Comparison of ENCODE assay signal across 19 mouse cellular contexts in the genomic region with DNA sequence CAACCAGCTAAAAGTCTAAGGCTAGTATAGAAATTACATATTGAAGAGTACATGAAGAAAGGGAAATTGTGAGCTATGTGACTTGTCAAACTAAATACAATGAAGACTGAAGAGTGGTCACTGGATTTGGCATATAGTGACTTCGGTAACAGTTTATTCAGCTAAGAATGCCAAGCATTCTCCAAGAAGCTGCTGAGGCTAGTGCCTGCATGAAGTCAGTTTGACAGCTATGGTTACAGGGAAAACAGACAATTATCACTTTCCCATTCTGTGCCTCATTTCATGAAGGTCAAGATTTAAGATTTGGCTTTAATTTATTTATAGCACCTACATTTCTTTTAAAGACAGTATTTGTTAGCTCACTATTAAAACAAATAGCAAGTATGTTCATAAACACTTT.
DNase-seq lines count a peak whose midpoint lies in the region; ATAC-seq and TF ChIP-seq lines count a peak whose summit lies in the region.
"Had no signal": no experiment of that assay in that cellular context is flagged by ENCODE, and none has a peak within 500 bp of the region (broad histone marks: within the 10 kb centered on the region; RNA-seq: fewer than 3 reads in every experiment).

No protein-coding gene starts in this region.

- H3K27ac ChIP-seq in layer of hippocampus, adult 2 months = peak overlapping the region; percentile 90
- H3K27ac ChIP-seq: embryonic facial prominence, embryonic 12.5 days; hindbrain, embryonic 10.5 days; intestine, embryonic 15.5 days; liver, embryonic 14.5 days; macrophage; stomach, embryonic 15.5 days had no signal

- H3K4me3 ChIP-seq in layer of hippocampus, adult 2 months = no peak overlapping the region
- H3K4me3 ChIP-seq: embryonic facial prominence, embryonic 12.5 days; hindbrain, embryonic 10.5 days; intestine, embryonic 15.5 days; neural tube, embryonic 13.5 days; stomach, embryonic 15.5 days had no signal

- DNase-seq in layer of hippocampus, adult 2 months (ENCODE audit: low spot score in 2 of 2) = no peak
- DNase-seq in layer of hippocampus, adult 9-10 months (ENCODE audit: low spot score) = no peak
- DNase-seq in Muller cell, postnatal 12 days (ENCODE audit: inconsistent ontology term) = peak; percentile 62
- peak; percentile 55 for DNase-seq in brain, embryonic 14.5 days (ENCODE audit: low read depth)
- DNase-seq in retina, embryonic 14.5 days (ENCODE audit: low spot score) = peak; percentile 8
- DNase-seq: adrenal gland, postnatal 10 days; B cell, adult 2 months; kidney, adult 9 months; kidney, postnatal 10 days; liver; lung, adult 2 months had no signal

- TF ChIP-seq CTCF in layer of hippocampus, adult 2 months (conservative IDR thresholded peaks at IDR 0.05) = no peak
- TF ChIP-seq CTCF in brain, embryonic 14.5 days (IDR thresholded peaks at IDR 0.05; ENCODE audit: borderline replicate concordance, extremely low read depth, insufficient read depth, insufficient read length) = no peak

- no peak for TF ChIP-seq POLR2A in brain, embryonic 14.5 days (IDR thresholded peaks at IDR 0.05; ENCODE audit: borderline replicate concordance, extremely low read depth, insufficient read depth, insufficient read length, poor library complexity, severe bottlenecking)

- ATAC-seq in megakaryocyte progenitor cell, adult 5-6 weeks (replicated peaks; ENCODE audit: poor library complexity) = no peak
- ATAC-seq: intestine, embryonic 15.5 days had no signal

Comparison
In these comparisons a context has a peak if more than half of its experiments do, and no peak if none do; other contexts are left out.
1. DNase-seq: peak in Muller cell, postnatal 12 days (single experiment), brain, embryonic 14.5 days (single experiment) and retina, embryonic 14.5 days (single experiment); none in layer of hippocampus, adult 2 months (0 of 2) and layer of hippocampus, adult 9-10 months (single experiment).